Mouse (Mus musculus) stomach, embryonic 14.5 days (tissue): ENCODE measurements at regions not wholly inside any gene's neighbourhood (a gene's known extent, or its start where the extent isn't known, plus 50 kb on each side); places are given as distances from the start of the nearest gene placed in this dataset.

Experiments used
- ATAC-seq: fragments of 200-750 bp; cut with Nextera tagmentation; 2 replicates; pipeline ENCODE4 v1.8.0; 2017; ENCODE audit warnings: low read depth, moderate TSS enrichment; ENCODE audit not compliant: insufficient number of reproducible peaks, insufficient read depth, low FRiP score
- H3K27ac ChIP-seq: fragments of 300-500 bp; sonication (generic); 2 replicates; pipeline ENCODE4 v1.5.1; 2014; ENCODE audit warnings: mild to moderate bottlenecking, low read length, moderate library complexity, mixed read lengths
- H3K27me3 ChIP-seq: fragments of 300-500 bp; sonication (generic); 2 replicates; pipeline ENCODE4 v1.6.1; 2014; ENCODE audit warnings: low read length, control low read depth, mixed read lengths; ENCODE audit not compliant: control insufficient read depth, insufficient read depth
- H3K36me3 ChIP-seq: fragments of 300-500 bp; sonication (generic); 2 replicates; pipeline ENCODE4 v1.6.1; 2014; ENCODE audit warnings: mild to moderate bottlenecking, control low read depth, low read length, moderate library complexity, mixed read lengths; ENCODE audit not compliant: control insufficient read depth, insufficient read depth
- H3K4me1 ChIP-seq: fragments of 300-500 bp; sonication (generic); 2 replicates; pipeline ENCODE4 v1.6.1; 2014; ENCODE audit warnings: low read length, control low read depth, mixed read lengths; ENCODE audit not compliant: control insufficient read depth, insufficient read depth
- H3K4me2 ChIP-seq: fragments of 300-500 bp; sonication (generic); replicated peaks from 2 replicates; pipeline ENCODE4 v1.6.1; 2014; ENCODE audit warnings: low read depth, low read length, control low read depth
- H3K4me3 ChIP-seq: fragments of 300-500 bp; sonication (generic); 2 replicates; pipeline ENCODE4 v1.5.1; 2014; ENCODE audit warnings: low read depth, low read length, control low read depth
- H3K9ac ChIP-seq: fragments of 300-500 bp; sonication (generic); replicated peaks from 2 replicates; pipeline ENCODE4 v1.6.1; 2014; ENCODE audit warnings: low read depth, mild to moderate bottlenecking, control low read depth, low read length, moderate library complexity, mixed read lengths
- H3K9me3 ChIP-seq: fragments of 300-500 bp; sonication (generic); 2 replicates; pipeline ENCODE4 v1.6.1; 2016; ENCODE audit warnings: low read depth, low read length, control low read depth; ENCODE audit not compliant: control insufficient read depth
- WGBS: fragments of 180-500 bp; shearing (Covaris S2); extraction: QIAGEN DNeasy Blood & Tissue Kit; methylation state at CpG from one replicate; pipeline ENCODE4 v1.1.7; 2014; 5-methylcytosine and 5-hydroxymethylcytosine counted together

DNA sequence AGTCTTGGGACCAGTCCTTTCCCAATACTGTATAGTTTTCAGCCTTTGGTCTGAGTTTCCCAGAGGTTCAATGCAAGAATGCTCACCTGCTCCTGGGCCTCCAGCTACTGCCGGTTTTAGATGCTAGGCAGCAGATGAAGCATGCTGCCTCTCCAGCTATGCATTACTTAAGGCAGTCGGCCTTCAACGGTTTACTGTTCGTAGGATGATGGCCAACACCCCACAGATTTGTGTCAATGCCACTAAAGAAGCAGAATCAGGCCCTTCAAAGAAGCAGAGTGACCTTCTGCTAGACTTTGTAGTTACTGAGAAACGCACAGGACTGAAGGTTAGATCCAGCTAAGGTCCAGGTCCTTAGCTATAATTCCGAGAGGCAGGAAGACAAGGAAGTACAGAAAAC lies 65.0 kb upstream of the Btg3 start:
- Histone ChIP-seq H3K27ac (no peak overlapping the region), H3K27me3 (no peaks in the 10 kb centered on the region)

DNA sequence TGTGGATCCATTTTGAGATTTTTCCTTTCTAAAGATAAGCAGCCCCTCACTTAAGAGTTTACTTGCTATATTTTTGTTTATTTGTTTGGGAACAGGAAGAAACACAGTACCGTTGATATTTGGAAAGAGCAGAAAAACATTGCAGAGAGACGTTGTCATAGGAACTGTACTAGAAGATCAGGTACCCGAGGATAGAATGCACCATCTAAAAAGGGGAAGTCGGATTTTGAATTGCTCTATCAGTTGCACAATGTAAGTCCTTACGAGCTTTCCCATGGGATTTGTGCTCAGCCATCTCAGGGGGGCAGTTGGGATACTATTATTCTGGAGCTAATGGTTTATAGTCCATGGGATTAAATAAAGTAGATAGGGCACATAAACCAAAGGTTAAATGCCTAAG lies 58.7 kb upstream of the Btg3 start:
- Histone ChIP-seq H3K27ac (no peak overlapping the region), H3K36me3 (no peaks in the 10 kb centered on the region), H3K4me2 (no peak overlapping the region), H3K9me3 (no peaks in the 10 kb centered on the region), H3K9ac (no peak overlapping the region), H3K4me3 (no peak overlapping the region), H3K4me1 (no peaks in the 10 kb centered on the region), H3K27me3 (no peaks in the 10 kb centered on the region)
- ATAC-seq = no peak
- WGBS = 74% methylated on average over 5 of the region's 5 CpGs

More for the DNA sequence above, 65.0 kb upstream of the Btg3 start:
- Histone ChIP-seq H3K36me3 (no peaks in the 10 kb centered on the region), H3K4me1 (no peaks in the 10 kb centered on the region), H3K9ac (no peak overlapping the region), H3K4me2 (no peak overlapping the region), H3K9me3 (no peaks in the 10 kb centered on the region), H3K4me3 (no peak overlapping the region)
- 89% methylated on average over 6 of the region's 6 CpGs for WGBS
- no peak for ATAC-seq

DNA sequence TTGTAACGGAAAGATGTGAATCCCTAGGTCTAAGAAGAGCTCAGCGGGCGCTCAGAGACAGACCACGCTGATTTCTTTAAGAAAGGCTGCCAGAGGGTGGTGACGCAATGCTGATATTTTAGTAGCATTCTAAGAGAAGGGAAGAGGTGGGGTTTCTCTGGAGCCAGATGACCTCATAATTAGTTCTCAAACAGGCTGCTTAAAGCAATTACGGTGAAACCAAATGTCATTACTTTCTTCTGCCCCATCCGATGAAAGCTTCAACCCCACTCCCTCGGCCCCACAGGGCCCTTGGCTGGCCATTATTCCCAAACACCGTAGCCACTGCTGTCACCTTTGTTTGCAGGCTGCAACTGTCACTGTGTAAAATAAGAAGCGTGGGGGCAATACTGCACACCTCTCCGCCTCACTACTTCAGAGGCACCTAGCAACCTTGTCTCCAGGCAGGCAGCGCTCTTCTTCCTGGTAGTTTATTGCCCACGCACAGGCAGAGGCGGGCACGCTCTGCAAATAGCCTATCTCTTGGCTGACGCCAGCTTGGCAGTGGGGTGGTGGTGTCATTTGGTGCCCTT lies 50.6 kb upstream of the Btg3 start:
- Histone ChIP-seq H3K4me3 (no peak overlapping the region), H3K27ac (no peak overlapping the region), H3K27me3 (no peaks in the 10 kb centered on the region), H3K36me3 (no peaks in the 10 kb centered on the region), H3K4me1 (no peaks in the 10 kb centered on the region), H3K9ac (no peak overlapping the region), H3K4me2 (no peak overlapping the region), H3K9me3 (no peaks in the 10 kb centered on the region)
- ATAC-seq = no peak
- WGBS = 47% methylated on average over 16 of the region's 16 CpGs
